Mouse (Mus musculus) spleen, postnatal 36 days (tissue): ENCODE data around the gene Med28.

Source experiments
- DNase-seq, 2 experiments: peaks; one replicate each; pipeline ENCODE4 v3.0.0; 2022; ENCODE audit warnings: low spot score in 2 of 2, mixed read lengths in 1 of 2

Gene Med28

DNA sequence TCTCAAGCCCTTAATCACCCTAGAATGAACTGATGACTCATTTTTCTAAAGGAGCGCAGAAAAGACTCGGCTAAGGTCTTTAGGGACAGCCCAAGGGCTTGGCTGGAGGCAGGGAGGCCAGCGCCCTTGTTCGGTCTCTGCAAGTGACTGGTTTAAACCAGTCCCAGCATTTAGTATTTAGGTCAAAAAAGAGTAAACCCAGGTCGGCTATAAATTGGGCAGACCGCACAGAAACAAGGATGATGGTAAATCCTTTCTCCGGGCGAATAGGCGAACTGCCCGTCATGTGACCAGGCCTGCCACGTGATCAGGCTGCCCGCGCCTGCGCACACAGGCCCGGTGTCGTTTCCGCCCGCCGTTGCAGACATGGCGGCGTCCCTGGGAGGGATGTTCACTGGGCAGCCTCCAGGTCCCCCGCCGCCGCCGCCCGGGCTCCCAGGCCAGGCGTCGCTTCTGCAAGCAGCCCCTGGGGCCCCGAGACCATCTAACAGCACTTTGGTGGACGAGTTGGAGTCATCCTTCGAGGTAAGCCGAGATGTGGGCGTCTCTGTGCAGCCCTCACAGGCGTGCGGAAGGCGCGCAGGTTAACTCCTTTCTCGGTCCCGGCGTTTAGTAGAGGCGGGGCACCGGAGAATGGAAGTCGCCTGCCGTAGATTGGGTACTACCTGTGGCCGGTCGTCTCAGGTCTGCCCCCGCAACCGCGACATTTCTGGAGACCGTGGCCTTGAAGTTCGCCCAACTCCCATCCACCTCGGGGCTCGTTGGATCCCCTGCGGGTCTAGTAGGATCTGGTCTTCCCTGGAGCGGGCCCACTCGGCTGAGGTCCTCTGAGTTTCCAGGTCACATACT is at the start of gene Med28:
TSS of gene Med28 (plus strand) at position 270 of the 849 bp plus-strand sequence.
- peak; percentile 89 to 90 for DNase-seq

DNA sequence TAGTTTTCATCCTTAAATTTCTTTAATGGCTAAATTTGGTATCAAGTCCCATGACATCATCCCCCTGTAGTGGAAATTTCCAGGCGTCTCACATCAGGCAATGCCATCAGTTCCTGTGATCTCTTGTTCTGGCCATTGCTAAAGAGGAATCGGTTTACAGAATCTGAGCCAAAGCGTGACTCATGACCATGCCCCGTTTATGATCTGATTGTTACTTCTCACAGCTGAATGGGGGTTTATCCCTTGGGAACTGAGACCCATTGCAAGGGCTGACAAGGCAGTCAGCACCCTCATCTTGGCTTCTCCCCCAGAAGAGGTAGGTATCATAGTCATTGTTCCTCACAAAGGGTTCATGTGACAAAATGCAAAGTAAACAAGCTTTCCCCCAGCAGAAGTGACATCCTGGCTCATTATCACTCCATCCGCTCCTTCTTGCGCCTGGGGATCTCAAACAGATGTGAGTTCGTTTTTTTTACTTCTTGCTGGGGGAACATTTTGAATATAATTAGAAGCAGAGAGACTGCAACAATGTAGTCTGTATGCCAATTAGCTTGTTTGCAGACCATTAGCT is 47.1 kb upstream of the Med28 start:
- DNase-seq: no peak

DNA sequence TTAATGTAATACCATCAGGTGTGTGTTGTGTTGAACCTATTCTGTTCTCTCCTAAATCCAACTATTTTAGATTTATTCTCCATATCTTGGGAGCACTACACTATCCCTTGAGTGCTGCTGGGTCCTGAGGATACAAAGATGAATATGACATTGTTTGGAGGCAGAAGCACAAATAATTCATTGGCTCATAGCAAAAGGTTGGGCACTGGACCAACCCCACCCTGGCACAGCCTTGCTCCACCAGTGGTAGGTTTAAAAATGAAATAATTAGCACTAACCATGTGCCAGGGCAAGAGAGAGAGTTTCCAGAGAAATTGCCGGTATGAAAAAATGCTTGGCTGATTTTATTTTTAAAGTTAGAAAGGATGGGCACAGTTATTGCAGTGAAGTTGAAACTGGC is 46.5 kb upstream of the Med28 start:
- DNase-seq: no peak

DNA sequence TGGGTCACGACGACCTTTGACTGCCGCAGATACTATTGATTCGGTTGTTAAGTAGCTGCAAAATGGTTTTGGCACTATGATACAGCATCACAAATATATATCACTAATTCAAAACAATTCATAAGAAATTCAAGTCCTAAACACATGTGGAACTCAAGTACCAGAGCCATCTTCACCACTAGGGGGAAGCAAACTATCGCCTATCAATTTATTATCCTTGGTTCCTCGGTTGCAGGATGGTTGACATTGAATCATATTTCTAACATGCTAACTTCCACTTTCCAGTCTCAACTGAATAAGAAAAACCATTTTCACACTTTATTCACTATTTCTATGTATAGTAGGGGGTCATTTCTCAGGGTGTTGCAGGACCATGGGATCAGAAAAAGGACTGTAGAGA is 45.8 kb upstream of the Med28 start:
- DNase-seq: peak in 1 of 2 experiments; percentile 37

DNA sequence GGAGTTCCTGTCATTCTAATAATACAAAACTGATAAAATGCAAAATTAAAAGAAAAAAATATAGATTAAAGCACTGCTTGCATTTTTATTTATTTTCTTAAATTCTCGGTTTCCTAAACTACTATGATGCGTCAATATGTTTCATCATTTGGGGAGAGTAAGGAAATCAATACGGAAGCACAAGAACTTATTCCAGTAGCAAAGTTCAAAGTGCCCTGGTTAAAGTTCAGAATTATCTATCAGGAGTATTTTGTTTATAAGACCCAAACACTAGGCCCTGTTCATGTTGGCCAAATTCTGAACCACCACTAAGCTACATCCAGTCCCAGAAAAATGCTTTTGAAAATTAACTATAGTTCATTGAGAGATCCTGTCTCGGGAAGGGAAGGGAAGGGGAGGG is 45.3 kb upstream of the Med28 start:
- DNase-seq: no peak

DNA sequence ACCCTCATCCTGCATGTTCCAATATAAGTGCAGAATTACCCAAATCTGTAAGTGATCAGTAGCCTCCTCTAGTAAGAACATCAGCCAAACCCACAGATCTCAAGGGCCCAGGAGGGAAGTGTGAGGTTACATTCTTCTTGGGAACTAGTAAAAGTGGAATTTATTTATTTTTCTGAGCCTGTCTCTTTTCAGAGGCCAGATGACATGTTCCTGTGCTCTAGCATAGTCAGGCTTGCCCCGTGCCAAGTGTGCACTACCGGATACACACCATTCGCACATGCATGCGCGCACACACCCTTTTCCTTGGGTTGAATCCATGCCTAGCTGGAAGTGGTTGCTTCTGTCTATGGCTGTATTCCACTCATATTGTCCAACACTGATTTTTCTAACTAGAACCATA is 44.3 kb upstream of the Med28 start:
- DNase-seq: no peak

DNA sequence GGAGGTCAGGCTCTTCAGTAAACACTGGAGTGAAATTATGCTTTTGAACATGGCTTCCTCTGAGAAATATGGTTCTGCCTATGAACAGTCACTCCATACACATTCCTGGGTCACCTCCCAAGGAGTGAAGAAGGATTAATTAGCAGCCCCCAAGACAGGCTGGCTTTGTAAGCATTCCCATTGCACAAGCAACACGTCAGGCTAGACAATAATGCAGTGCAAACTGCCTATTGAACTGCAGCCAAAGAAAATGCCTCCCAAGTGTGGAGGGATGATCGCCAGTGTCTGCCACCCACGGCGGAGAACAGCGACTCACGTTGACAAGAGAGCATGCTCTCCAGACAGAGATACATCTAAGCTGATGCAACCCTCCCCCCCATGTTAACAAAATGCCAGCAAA is 43.7 kb upstream of the Med28 start:
- DNase-seq: no peak

DNA sequence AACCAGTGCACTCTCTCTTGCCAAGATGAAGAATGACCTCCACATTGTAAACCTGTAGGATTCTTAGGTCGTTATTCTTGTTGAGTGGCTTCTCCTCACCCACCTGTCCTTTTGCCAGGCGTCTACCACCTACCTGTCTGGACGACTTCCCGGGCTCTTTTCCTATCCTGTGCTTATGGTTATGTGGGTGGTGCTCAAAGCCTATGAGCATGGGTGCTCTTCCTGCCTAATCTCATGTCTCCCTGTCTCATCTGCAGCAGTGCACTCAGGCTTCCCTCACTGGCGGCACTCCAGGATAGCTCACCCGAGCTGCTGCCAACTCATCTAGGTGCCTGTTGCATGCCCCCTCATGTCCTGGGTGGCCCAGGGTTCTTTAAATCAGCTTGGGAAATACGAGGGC is 42.4 kb upstream of the Med28 start:
- no peak for DNase-seq

DNA sequence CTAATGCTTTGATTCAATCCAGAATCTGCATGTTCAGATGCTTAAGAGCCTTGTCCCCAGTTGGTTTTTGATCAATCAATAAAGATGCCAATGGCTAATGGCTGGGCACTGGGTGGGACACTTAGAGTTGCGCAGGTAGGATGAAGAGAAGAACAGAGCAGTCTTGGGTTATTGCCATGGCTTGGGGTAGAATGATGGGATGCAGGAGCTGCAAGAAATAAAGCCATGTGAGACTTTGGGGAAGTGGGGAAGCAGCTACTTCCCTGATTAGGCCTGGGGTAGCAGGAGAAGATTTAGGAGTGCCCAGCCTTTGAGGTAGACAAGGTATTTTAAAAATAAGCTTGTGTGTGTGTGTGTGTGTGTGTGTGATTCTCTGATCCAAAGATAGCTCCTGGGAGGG is 40.0 kb upstream of the Med28 start:
- no peak for DNase-seq

DNA sequence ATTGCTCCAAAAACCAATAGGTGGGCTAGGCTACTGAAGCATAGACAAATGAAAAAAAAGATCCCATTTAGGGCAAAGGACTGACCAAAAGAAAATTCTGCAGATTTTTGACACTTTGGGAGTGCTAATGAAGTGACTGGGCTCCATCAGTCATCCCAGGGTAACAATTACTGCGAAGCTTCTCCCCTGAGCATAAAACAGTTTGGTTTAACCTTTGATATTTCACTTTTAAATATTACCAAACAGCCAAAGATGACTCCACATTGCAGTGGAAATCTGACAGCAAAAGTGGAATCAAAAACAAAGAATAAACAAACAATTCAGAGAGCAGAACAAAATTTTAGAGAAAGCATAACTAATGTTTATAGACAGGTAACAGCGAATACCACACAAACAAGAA is 38.9 kb upstream of the Med28 start:
- no peak for DNase-seq

DNA sequence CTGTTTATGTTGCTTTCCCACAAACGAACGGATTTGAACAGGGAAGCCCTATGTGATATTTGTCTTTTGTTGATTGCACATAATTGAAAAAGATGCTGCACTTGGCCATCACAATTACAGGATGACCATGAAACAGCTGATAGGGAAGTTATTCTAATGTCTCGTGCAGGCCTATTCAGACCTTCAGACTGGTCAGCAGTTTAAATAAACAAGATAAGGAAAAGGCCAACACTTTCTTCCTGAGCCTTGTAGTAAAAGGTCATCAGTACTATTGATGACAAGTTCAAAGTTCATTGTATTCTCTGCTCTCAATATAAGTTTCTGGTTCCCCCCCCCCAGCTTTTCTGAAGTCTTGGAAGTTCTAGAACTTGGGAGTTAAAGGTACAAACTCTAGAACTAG is 37.4 kb upstream of the Med28 start:
- DNase-seq: no peak

DNA sequence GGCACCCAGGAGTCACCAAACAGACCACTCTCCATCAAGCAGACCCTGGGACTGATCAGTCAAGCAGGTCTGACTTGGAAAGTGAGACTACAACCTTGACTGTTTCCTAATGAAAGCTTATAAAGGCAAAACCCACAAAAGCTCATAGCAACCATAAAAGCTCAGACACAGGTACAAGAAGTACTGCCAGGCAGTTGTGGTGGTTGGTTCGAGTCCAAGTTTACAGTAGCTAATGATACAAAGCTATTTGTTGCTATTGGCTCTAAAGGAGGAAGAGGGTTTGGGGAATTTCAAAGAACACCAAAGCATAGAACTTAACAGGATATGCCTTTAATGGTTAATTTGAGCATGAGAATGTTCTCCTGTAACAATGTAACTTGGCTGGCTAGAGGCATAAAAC is 36.4 kb upstream of the Med28 start:
- no peak for DNase-seq

DNA sequence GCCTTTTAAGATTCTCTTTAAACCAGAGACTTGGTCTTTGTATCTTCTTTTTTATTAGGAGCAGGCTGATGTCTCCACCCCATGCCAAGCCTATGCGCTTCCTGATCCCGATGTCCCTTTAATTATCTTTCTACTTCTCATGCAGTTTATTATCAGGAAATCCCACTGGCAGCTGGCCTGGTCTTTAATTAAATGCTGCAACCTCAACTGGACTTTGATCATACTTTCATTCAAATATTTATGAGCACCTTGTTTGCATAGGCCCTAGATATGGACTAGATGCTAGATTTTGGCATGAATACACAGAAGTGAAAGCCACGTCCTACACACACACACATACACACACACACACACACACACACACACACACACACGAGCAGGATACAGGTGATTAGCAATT is 28.3 kb upstream of the Med28 start:
- DNase-seq: no peak

DNA sequence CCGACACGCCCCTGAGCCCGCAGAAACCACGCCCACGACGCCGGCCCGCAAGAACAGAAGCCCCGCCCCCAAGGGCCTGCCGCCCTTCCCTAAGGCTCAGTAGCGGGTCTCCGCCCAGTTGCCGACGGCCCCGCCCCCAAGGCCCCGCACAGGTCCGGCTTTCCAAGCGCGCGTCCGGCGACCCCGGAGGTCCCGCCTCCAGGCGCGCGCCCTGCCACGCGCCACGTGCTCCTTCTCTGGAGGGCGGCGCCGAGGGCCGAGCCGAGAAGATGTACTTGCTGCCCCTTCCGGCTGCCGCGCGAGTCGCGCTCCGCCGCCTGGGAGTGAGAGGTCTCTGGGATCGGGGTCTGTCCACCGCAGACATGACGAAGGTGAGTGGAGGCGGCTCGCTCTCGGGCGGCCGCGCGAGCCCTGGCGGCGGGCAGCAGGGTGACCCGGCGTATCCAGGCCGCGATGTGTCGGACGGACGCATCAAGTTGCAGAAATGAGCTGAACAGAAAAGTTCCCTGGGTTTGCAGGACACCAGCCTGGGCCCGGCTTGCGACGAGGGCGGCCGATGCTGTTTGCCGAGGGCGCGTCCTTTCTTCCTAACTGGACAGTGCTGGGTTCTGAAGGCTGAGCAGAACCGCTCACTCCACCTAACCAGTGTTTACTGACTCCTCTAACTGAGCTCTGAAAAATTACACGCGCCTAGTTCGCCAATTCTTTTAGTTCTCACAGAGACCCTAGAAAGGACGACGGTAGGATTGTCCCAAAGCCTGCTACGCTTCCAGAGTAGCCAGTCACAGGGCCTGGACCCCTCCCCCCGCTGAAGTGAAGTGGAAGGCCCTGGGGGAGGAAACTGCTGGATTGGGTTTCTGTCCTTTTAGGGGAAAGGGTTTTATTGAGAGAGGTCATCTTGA is 26.6 kb upstream of the Med28 start, which contains the start of gene Lap3:
TSS of gene Lap3 (plus strand) at position 184 of the 902 bp plus-strand sequence.
- peak; percentile 97 to 98 for DNase-seq

DNA sequence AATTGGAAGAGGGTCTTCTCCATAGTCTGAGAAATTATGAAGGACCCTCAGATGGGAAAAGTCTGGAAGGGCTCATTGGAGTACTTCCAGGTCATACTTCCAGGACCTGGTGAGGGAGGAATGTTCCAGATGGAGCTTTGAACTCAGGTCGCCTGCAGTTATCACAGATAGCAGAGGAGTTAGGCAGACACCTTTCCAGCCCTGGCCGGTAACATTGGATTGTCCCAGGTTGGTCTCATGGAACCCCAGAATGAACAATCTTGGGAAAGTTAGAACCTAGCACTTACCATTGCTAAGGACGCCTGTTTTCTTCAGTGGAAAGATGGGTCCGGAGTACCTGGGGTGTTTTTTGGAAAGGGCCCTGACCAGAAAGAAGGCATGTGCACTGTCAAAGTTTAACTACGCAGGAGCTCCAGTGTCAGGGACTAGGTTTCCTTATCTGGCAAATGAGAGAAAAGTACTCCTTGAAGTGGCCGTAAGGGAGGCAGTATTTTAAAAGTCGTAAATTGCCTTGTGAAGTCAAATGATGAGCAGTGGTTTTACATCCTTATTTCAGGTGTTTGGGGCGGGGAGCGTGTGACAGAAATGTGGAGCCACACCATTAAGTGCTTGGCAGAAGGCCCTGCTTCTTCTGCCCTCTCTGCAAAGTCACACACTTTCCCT is 25.8 kb upstream of the Med28 start:
- DNase-seq: peak in 1 of 2 experiments; percentile 11

DNA sequence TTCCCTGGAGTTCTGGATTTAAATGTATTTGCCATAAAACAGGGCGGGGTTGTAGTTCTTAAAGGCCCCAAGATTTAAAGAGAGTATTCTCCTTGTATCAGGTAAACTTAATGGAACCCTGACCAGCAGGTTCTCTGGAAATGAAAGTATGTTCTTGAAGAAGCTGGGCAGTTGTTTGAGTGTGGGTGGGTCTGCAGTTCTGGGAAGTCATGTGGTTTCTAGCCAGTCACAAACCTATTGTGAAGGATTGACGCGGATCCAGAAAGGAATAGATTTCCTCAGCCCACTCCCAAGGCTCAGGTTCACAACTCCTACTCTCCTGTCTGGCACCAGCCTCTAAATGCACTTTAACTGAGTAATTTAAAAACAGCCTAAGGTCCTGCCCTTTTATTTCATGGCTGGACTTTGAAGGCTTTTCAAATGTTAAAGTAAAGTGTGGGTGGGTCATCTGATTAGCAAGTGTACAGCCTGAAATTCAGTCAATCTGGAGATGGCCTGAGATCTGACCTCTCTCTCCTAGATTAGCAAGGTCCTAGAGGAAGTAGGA is 24.5 kb upstream of the Med28 start:
- no peak for DNase-seq

DNA sequence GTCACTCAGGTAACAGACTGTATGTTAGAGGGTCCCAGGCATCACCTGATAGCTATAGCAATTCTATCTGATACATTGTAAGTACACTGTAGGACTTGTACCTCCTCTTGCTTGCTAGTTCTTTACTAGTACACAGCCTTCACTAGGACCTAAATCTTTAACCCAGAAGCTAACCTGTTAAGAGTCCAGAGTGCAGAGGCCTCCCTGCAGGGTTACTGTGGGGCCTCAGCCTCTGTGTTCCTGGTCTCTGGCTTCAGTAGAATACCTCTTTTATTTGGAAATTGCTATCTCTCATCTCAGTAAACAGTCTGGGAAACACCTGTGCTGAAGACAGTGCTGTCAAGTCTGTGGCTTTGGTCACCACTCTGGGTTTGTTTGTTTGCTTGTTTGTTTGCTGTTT is 24.0 kb upstream of the Med28 start:
- DNase-seq: no peak

DNA sequence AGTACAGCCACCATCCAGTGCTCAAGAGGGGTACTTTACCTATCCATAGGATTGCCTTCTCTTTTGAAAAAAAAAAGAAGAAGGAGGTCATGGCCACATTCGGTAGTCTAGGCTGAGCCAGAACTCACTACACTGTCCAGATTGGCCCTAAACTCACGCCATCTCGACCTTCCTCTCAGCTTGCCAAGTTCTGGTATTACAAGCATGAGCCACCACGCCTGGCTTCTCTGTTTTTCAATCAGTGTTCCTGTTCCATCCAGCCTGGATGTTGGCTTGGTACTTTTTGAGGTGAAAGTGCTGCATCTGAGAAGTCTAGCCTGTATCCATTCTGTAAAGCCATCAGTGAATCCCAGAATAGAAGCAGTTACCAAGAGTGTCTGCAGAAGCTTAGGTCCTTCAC is 23.6 kb upstream of the Med28 start:
- DNase-seq: no peak

DNA sequence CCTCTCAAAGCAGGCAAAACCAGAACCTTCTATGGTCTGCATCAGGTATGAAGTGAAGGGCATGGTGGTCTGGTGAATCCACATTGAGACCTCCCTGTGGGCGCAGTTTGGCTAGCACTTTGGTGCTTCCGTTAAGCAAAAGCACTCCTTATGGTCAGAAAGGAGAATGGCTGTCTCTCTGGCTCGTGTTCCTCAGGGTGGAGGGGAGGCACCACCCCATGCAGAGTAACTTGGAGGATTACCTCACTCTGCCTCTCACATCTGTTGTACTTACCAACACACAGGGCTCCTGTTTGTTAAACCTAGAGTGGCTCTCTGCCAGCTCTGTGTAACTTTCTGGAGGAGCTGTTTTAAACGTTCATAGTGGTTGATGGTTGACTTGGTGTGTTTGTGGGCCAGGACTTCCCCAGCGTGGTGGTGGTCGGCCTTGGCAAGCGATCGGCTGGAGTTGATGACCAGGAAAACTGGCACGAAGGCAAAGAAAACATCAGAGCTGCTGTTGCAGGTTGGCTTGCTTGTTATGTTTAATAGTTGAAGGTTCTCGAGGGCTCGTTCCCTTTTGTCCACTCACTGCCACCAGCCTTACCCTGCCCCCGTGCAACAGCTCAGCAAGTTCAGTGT is 23.0 kb upstream of the Med28 start:
- DNase-seq: no peak

DNA sequence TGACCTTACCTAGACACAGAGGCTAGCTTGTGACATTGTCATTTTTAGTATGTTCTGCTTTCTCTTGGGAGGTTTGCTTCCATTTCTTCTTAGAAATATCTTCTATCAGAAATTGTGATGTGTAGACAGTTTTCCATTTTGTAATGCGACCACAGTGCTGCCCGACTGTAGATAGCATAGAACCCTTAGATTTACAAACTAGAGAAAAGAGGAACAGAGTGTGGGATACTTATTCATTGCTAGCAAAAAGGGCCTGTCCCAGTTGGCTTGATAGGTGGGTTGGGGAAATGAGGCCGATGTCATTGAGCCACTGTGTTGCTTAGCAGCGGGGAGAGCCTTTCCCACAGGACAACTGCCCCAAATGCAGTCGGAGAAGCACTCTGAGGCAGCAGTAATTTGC is 22.5 kb upstream of the Med28 start:
- no peak for DNase-seq

DNA sequence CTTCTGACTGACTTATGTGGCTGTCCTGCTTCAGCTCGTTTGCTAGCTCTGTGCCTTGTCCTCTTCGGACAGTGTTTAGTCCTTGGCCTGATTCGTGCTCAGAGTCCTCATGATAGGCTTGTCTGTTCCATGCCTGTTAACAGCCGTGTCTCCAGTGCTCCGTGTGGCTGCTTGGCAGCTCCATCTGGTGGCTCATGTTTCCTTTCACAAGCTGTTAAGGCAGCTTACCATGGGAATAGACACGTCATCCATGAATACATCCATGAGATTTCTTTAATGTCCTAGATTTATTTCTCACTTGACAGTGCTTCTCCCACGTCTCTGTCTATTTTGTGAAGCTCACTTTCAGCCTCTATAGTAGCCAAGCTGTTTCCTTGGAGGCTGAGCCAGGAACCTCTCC is 10.0 kb upstream of the Med28 start:
- no peak for DNase-seq
